Comparison of ENCODE assay signal across 8 mouse cellular contexts in the genomic region with DNA sequence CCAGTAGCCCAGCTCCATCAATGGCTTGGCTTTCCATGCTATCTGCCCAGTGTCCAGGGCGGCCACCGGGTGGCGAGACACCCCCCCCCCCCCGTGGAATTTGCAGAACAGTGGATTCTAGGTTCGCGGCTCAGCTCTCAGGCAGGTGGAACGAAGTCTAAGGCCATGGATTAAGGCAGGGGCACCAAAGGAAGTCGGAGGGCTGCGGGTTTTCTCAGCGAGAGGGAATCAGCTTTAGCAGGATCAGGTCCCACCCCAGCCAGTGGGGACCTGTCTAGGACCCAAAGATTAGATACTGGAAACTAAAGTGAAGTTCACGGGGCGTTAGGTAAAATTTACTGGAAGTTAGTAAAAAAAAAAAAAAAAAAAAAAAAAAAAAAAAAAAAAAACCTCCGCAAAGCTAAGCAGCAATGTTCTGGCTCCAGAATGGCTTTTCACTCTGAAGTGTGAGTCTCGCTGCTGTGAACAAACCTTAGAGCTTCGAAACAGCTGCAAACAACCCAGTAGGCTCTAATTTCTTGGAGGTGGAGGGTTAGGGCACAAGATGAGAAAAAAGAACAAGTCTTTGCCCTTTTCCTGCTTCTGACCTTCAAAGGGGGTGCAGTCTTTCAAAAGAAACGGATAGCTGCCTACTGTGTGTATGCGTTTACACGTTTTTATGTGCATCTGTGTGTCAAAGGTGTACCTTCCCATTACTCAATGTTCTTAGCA. TPM values are rescaled to one million over a fixed set of nuclear protein-coding genes. Genes with fewer than 3 reads are reported as not detected.
A peak's percentile ranks its signal among the peaks of the same experiment; 100 is the strongest.
DNase-seq lines count a peak whose midpoint lies in the region; ATAC-seq and TF ChIP-seq lines count a peak whose summit lies in the region.
"Had no signal": no experiment of that assay in that cellular context is flagged by ENCODE, and none has a peak within 500 bp of the region (broad histone marks: within the 10 kb centered on the region; RNA-seq: fewer than 3 reads in every experiment).

No protein-coding gene starts in this region.

- in situ Hi-C loops in ES-E14 (cut with MboI; ENCODE audit: low sequenced_read_pairs in 2 of 2, unreplicated experiment in 2 of 2) = no loop called here

- H3K27me3 ChIP-seq in embryonic facial prominence, embryonic 10.5 days (replicated peaks; ENCODE audit: low read depth, poor library complexity, severe bottlenecking) = peaks cover 81% of the 10 kb centered on the region
- H3K27me3 ChIP-seq in hindbrain, embryonic 15.5 days = peaks cover 41% of the 10 kb centered on the region
- peaks cover 34% of the 10 kb centered on the region for H3K27me3 ChIP-seq in liver, postnatal 0 days (ENCODE audit: insufficient read depth, low read length)

- DNase-seq in ES-E14 (ENCODE audit: low read depth, low spot score) = no peak
- peak; percentile 47 for DNase-seq in embryonic facial prominence, embryonic 10.5 days (ENCODE audit: low spot score)
- no peak for DNase-seq in liver, postnatal 0 days
- DNase-seq in ovary, postnatal 10 days (ENCODE audit: low spot score) = no peak
- DNase-seq in Muller cell, postnatal 12 days (ENCODE audit: inconsistent ontology term) = no peak
- DNase-seq in right cerebral cortex, postnatal 10 days (ENCODE audit: low spot score in 2 of 2) = no peak
- DNase-seq: thymus, postnatal 14 days had no signal

- H3K4me1 ChIP-seq in ES-E14 (ENCODE audit: control insufficient read depth in 2 of 2, insufficient read depth in 2 of 2, low read length in 2 of 2, poor library complexity in 1 of 2) = 0 out of 4 replicates have a peak, but pooled peaks cover 0 to 2% of the 10 kb centered on the region in 2 experiments
- peaks cover 59% of the 10 kb centered on the region for H3K4me1 ChIP-seq in embryonic facial prominence, embryonic 10.5 days
- H3K4me1 ChIP-seq in hindbrain, embryonic 15.5 days (replicated peaks) = peaks cover 21% of the 10 kb centered on the region
- H3K4me1 ChIP-seq in liver, postnatal 0 days (ENCODE audit: insufficient read depth) = peaks cover 5% of the 10 kb centered on the region

- H3K9me3 ChIP-seq in ES-E14 (ENCODE audit: control insufficient read depth, insufficient read depth, low read depth, low read length) = no peaks in the 10 kb centered on the region
- H3K9me3 ChIP-seq in embryonic facial prominence, embryonic 10.5 days = no peaks in the 10 kb centered on the region
- no peaks in the 10 kb centered on the region for H3K9me3 ChIP-seq in hindbrain, embryonic 15.5 days
- no peaks in the 10 kb centered on the region for H3K9me3 ChIP-seq in liver, postnatal 0 days (ENCODE audit: low read length)

- TF ChIP-seq EP300 in liver, postnatal 0 days (IDR thresholded peaks at IDR 0.05; ENCODE audit: low read depth) = no peak

- TF ChIP-seq CTCF in liver, postnatal 0 days (IDR thresholded peaks at IDR 0.05; ENCODE audit: low read depth) = no peak

- no peak overlapping the region for H3K4me3 ChIP-seq in ES-E14 (ENCODE audit: insufficient read depth in 1 of 2, low read depth in 1 of 2, low read length in 2 of 2, poor library complexity in 1 of 2, severe bottlenecking in 1 of 2)
- peak overlapping the region; percentile 77 for H3K4me3 ChIP-seq in embryonic facial prominence, embryonic 10.5 days
- peak overlapping the region; percentile 34 for H3K4me3 ChIP-seq in hindbrain, embryonic 15.5 days
- H3K4me3 ChIP-seq in liver, postnatal 0 days (ENCODE audit: low read depth, low read length) = peak overlapping the region; percentile 37; the same call in 1 of the 2 replicates

- no peak overlapping the region for H3K9ac ChIP-seq in ES-E14 (ENCODE audit: insufficient read depth, low read depth, low read length, poor library complexity, severe bottlenecking)
- H3K9ac ChIP-seq in hindbrain, embryonic 15.5 days = 0 out of 2 replicates have a peak overlapping the region, but pooled peaks have one; percentile 29
- no peak overlapping the region; the same call in 1 of the 2 replicates for H3K9ac ChIP-seq in liver, postnatal 0 days (replicated peaks)

- H3K4me2 ChIP-seq in hindbrain, embryonic 15.5 days = peak overlapping the region; percentile 82
- H3K4me2 ChIP-seq in liver, postnatal 0 days (ENCODE audit: low read depth, low read length) = peak overlapping the region; percentile 69

- 2% methylated on average over 18 of the region's 18 CpGs for WGBS in embryonic facial prominence, embryonic 10.5 days
- WGBS in hindbrain, embryonic 15.5 days = 6% methylated on average over 18 of the region's 18 CpGs
- WGBS in liver, postnatal 0 days (ENCODE audit: insufficient replicate concordance) = 6% methylated on average over 18 of the region's 18 CpGs

- ATAC-seq in hindbrain, embryonic 15.5 days (ENCODE audit: low FRiP score, low read depth) = no peak
- no peak for ATAC-seq in liver, postnatal 0 days

- no peaks in the 10 kb centered on the region for H3K36me3 ChIP-seq in ES-E14 (ENCODE audit: control insufficient read depth, insufficient read depth, low read length, poor library complexity, severe bottlenecking)
- H3K36me3 ChIP-seq in embryonic facial prominence, embryonic 10.5 days (replicated peaks) = no peaks in the 10 kb centered on the region
- H3K36me3 ChIP-seq in hindbrain, embryonic 15.5 days = no peaks in the 10 kb centered on the region
- H3K36me3 ChIP-seq in liver, postnatal 0 days (replicated peaks; ENCODE audit: insufficient read depth, low read length) = no peaks in the 10 kb centered on the region

- H3K27ac ChIP-seq in ES-E14 (ENCODE audit: insufficient read depth, low read depth, low read length, poor library complexity, severe bottlenecking) = no peak overlapping the region
- peak overlapping the region; percentile 87 for H3K27ac ChIP-seq in embryonic facial prominence, embryonic 10.5 days (replicated peaks)
- H3K27ac ChIP-seq in hindbrain, embryonic 15.5 days (replicated peaks) = peak overlapping the region; percentile 74
- H3K27ac ChIP-seq in liver, postnatal 0 days (ENCODE audit: low read depth) = no peak overlapping the region

TF ChIP-seq in ES-E14, 5 proteins besides CTCF, POLR2A, EP300 and RAD21:
- TF ChIP-seq MAFK (IDR thresholded peaks at IDR 0.05; ENCODE audit: insufficient read depth, low read depth, low read length) = no peak
- TF ChIP-seq HCFC1 (IDR thresholded peaks at IDR 0.05; ENCODE audit: borderline replicate concordance, insufficient read depth, low read length) = no peak
- peak; percentile 91 for TF ChIP-seq ZNF384 (IDR thresholded peaks at IDR 0.05; ENCODE audit: low read depth, low read length)
- no peak for TF ChIP-seq ZC3H11A (IDR thresholded peaks at IDR 0.05; ENCODE audit: borderline replicate concordance, low read depth, low read length)
- TF ChIP-seq CHD2 (IDR thresholded peaks at IDR 0.05; ENCODE audit: low read depth, low read length) = no peak

RNA-seq across cellular contexts. Expression of gene Nr2f2, which starts 4.2 kb away (rescaled TPM):
- total RNA-seq in ES-E14 (2012; rRNA removed) = 0.58 and 1.3 TPM in 2 replicates
- polyA plus RNA-seq in embryonic facial prominence, embryonic 10.5 days (2016; fragmentation: Nextera tagmentation; extraction: Ambion mirVana) = 89.7 and 99.8 TPM in 2 replicates
- polyA plus RNA-seq in hindbrain, embryonic 15.5 days (2015; fragmentation: Nextera tagmentation; extraction: Ambion mirVana) = 87.2 and 90.1 TPM in 2 replicates
- polyA plus RNA-seq in liver, postnatal 0 days (2015; fragmentation: Nextera tagmentation; extraction: Ambion mirVana) = 12.3 and 14.7 TPM in 2 replicates

Comparison
In these comparisons a context has a peak if more than half of its experiments do, and no peak if none do; other contexts are left out.
1. H3K27ac ChIP-seq: peak in embryonic facial prominence, embryonic 10.5 days (single experiment) and hindbrain, embryonic 15.5 days (single experiment); none in ES-E14 (single experiment) and liver, postnatal 0 days (single experiment).
2. H3K4me3 ChIP-seq: peak in embryonic facial prominence, embryonic 10.5 days (single experiment), hindbrain, embryonic 15.5 days (single experiment) and liver, postnatal 0 days (single experiment); none in ES-E14 (0 of 2).